Mouse (Mus musculus): Measurements from ENCODE around the gene Casp4. TPM values are rescaled to one million over a fixed set of nuclear protein-coding genes. Genes with fewer than 3 reads are reported as not detected.

Gene Casp4
- polyA plus RNA-seq (2016; fragmentation: Nextera tagmentation; extraction: Ambion mirVana), result 0.45 and 0.86 TPM in 2 replicates

DNA sequence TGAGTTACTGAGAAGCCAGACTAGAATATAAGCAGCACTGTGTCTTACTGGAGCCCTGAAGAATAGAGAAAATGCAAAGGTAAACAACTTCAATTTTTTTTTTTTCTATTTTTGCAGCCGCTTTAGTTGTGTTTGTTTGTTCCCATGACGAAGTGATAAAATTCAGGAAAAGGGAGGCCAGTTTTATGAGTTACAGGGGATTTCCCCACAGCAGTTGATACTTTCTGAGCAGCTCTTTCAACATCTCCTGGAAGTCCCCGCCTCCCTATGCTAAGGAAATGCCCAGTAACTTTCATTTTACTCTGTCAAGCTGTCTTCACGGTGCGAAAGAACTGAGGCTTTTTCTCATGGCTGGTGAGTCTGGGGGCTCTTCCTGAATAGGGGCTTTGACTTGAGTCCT is at the start of gene Casp4:
Gene Casp4 (plus strand): TSS at position 268 of the 400 bp plus-strand sequence.
- no peak for ATAC-seq (ENCODE audit: insufficient number of reproducible peaks, low FRiP score)
- no peak within 1 kb of the TSS for H3K9ac ChIP-seq
- H3K27me3 ChIP-seq (replicated peaks), result no peaks in the 10 kb centered on the region
- no peaks in the 10 kb centered on the region for H3K36me3 ChIP-seq
- H3K4me1 ChIP-seq (replicated peaks), result no peaks in the 10 kb centered on the region
- 0 out of 2 replicates have a peak, but pooled peaks cover 3% of the 10 kb centered on the region for H3K9me3 ChIP-seq (replicated peaks)
- H3K4me2 ChIP-seq, result peak within 1 kb of the TSS; percentile 42; the same call in 1 of the 2 replicates
- WGBS, result 43% methylated on average over 5 of the region's 5 CpGs
- no peak within 1 kb of the TSS for H3K27ac ChIP-seq (ENCODE audit: poor library complexity, severe bottlenecking)
- peak within 1 kb of the TSS; percentile 16; the same call in 1 of the 2 replicates for H3K4me3 ChIP-seq

DNA sequence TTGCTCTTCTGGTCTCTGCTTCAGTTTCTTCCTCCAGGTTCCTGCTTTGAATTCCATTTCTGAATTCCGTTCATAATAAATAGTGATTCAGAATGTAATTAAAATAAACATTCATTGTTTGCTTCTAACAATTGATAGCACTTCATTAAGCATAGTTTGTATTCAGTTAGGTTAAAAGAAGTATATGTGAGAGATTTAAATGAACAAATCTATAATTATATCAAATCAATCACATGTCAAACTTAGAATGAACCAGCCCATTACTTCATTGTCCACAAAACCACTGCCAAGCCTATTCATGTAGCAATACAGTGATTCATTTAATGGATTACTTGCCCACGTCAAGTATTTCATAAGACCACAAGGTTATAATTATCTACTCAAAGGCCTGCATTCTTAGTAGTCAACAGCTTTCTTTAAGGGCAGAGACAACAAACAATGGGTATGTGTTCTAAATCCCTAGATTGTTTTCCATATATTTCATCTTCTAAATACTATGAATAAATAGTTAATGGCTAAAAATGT is 44.6 kb upstream of the Casp4 start:
- Histone ChIP-seq H3K27me3 (replicated peaks) (no peaks in the 10 kb centered on the region), H3K9me3 (replicated peaks) (no peaks in the 10 kb centered on the region), H3K27ac (ENCODE audit: poor library complexity, severe bottlenecking) (no peak overlapping the region), H3K4me3 (no peak overlapping the region), H3K9ac (no peak overlapping the region), H3K4me2 (no peak overlapping the region), H3K36me3 (no peaks in the 10 kb centered on the region), H3K4me1 (replicated peaks) (no peaks in the 10 kb centered on the region)
- ATAC-seq (ENCODE audit: insufficient number of reproducible peaks, low FRiP score), result no peak
- WGBS, result 70% methylated on average over 2 of the region's 2 CpGs

DNA sequence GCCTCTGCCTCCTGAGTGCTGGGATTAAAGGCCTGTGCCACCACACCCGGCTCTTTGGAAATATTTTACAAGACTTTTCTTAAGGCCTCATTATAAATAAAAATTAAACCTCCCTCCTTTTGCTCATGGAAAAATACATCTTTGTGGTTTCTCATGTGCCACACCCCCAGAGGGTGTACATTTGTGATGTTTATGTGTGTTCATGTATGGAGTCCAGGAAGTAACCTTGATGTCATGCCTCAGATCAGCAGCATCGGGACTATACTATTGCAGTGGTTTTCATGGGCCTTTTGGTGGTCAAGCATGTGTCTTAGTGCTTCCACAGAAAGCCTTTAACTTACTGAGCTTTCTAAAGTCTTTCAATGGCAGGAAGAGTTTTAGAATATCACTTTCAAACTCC is 38.4 kb upstream of the Casp4 start:
- no peak for ATAC-seq (ENCODE audit: insufficient number of reproducible peaks, low FRiP score)
- H3K9me3 ChIP-seq (replicated peaks), result no peaks in the 10 kb centered on the region
- WGBS, result 64% methylated on average over 2 of the region's 2 CpGs
- no peak overlapping the region for H3K27ac ChIP-seq (ENCODE audit: poor library complexity, severe bottlenecking)
- H3K27me3 ChIP-seq (replicated peaks), result no peaks in the 10 kb centered on the region
- H3K36me3 ChIP-seq, result no peaks in the 10 kb centered on the region
- H3K4me1 ChIP-seq (replicated peaks), result no peaks in the 10 kb centered on the region
- H3K9ac ChIP-seq, result no peak overlapping the region
- H3K4me2 ChIP-seq, result no peak overlapping the region
- H3K4me3 ChIP-seq, result no peak overlapping the region

DNA sequence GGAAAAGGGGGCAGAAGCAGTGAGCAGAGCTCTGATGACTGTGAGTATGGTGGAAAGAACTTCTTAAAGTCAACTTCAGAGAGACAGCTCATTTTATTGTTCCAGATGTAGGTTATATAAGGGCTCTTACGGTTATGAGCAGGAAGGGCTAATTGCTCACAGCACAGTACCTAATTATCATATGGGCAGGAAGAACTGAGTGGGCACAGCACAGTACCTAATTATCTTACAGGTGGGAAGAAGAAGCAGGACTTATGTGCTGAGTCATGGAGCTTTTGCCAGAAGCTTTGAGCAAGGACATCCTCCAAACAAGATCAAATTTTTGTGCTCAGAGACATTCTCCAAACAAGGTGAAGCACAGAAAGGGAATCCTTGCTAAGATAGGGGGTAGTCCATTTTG is 37.7 kb upstream of the Casp4 start:
- no peaks in the 10 kb centered on the region for H3K36me3 ChIP-seq
- H3K4me3 ChIP-seq, result no peak overlapping the region
- H3K9ac ChIP-seq, result no peak overlapping the region
- ATAC-seq (ENCODE audit: insufficient number of reproducible peaks, low FRiP score), result peak; percentile 56; the same call in 1 of the 2 replicates
- WGBS, result 61% methylated on average over 1 of the region's 1 CpGs
- no peak overlapping the region for H3K4me2 ChIP-seq
- H3K9me3 ChIP-seq (replicated peaks), result no peaks in the 10 kb centered on the region
- no peak overlapping the region for H3K27ac ChIP-seq (ENCODE audit: poor library complexity, severe bottlenecking)
- no peaks in the 10 kb centered on the region for H3K27me3 ChIP-seq (replicated peaks)
- no peaks in the 10 kb centered on the region for H3K4me1 ChIP-seq (replicated peaks)

DNA sequence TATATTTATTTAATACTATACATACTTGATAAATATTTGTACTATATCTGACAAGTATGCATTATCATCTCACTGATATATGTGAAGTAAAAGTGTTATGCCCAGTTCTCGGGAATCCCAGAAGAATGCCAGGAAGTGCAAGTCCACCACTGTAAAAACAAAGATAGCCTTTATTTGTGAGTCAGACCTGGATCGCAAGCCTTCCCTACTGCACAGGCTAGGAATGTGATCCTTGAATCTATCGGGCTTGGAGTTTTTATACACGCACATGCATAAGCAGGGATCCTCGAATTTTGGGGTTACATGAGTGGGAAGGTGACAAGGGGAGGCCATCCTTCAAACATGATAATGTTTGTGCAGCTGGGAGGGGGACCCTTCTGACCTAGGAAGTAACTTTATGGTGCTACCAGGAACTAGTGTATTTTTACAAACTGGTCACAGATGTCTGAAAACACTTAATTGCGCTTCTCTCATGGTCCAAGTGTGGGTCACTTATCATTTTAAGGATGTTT is 37.2 kb upstream of the Casp4 start:
- Histone ChIP-seq H3K36me3 (no peaks in the 10 kb centered on the region), H3K27me3 (replicated peaks) (no peaks in the 10 kb centered on the region), H3K9me3 (replicated peaks) (no peaks in the 10 kb centered on the region), H3K9ac (no peak overlapping the region), H3K4me3 (no peak overlapping the region), H3K27ac (ENCODE audit: poor library complexity, severe bottlenecking) (no peak overlapping the region; the same call in 1 of the 2 replicates), H3K4me2 (no peak overlapping the region), H3K4me1 (replicated peaks) (no peaks in the 10 kb centered on the region)
- peak; percentile 83 for ATAC-seq (ENCODE audit: insufficient number of reproducible peaks, low FRiP score)
- WGBS, result 51% methylated on average over 6 of the region's 6 CpGs

DNA sequence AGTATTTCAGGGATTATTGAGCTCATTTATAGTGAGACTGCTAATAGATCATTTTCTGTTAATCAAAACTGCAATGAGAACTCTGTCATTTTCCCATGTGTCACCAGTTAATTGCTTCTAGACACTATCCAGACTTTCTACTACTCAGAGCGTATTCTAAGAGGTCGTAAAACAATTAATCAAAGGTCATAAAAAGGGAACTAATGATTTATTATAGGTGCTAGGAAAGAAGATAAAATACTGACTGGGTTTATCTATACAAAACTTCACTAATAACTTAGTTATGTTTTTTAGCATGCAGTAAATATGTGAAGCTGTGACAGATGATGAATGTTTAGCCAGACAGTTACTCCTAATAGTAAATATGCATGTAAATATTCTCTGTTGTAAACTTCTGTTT is 22.6 kb upstream of the Casp4 start:
- H3K4me3 ChIP-seq, result no peak overlapping the region
- ATAC-seq (ENCODE audit: insufficient number of reproducible peaks, low FRiP score), result no peak
- no peaks in the 10 kb centered on the region for H3K27me3 ChIP-seq (replicated peaks)
- no peak overlapping the region for H3K4me2 ChIP-seq
- no peak overlapping the region for H3K27ac ChIP-seq (ENCODE audit: poor library complexity, severe bottlenecking)
- 85% methylated on average over 2 of the region's 2 CpGs for WGBS
- no peaks in the 10 kb centered on the region for H3K4me1 ChIP-seq (replicated peaks)
- no peaks in the 10 kb centered on the region for H3K9me3 ChIP-seq (replicated peaks)
- no peaks in the 10 kb centered on the region for H3K36me3 ChIP-seq
- H3K9ac ChIP-seq, result no peak overlapping the region

DNA sequence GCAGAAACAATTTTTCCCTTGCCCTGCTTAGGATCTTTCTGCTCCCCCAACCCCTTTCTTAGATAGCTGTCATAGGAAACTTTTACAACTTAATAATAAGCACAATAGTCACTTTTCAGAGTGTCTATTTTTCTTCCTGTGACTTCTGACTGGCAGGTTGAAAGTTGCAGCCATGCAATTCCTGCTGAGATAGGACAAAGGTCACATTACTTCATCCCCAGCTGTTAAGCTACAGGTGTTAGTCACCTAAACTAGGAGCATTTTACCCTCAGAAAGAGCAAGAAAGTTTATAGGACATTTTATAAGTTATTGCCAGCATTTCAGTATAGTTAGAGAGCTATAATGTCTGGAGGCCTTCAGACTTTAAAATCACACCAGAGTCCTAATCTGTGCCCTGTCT is 22.0 kb upstream of the Casp4 start:
- Histone ChIP-seq H3K9me3 (replicated peaks) (no peaks in the 10 kb centered on the region), H3K9ac (no peak overlapping the region), H3K36me3 (no peaks in the 10 kb centered on the region), H3K27me3 (replicated peaks) (no peaks in the 10 kb centered on the region), H3K4me1 (replicated peaks) (no peaks in the 10 kb centered on the region), H3K4me2 (no peak overlapping the region), H3K27ac (ENCODE audit: poor library complexity, severe bottlenecking) (no peak overlapping the region), H3K4me3 (no peak overlapping the region)
- ATAC-seq (ENCODE audit: insufficient number of reproducible peaks, low FRiP score), result no peak

DNA sequence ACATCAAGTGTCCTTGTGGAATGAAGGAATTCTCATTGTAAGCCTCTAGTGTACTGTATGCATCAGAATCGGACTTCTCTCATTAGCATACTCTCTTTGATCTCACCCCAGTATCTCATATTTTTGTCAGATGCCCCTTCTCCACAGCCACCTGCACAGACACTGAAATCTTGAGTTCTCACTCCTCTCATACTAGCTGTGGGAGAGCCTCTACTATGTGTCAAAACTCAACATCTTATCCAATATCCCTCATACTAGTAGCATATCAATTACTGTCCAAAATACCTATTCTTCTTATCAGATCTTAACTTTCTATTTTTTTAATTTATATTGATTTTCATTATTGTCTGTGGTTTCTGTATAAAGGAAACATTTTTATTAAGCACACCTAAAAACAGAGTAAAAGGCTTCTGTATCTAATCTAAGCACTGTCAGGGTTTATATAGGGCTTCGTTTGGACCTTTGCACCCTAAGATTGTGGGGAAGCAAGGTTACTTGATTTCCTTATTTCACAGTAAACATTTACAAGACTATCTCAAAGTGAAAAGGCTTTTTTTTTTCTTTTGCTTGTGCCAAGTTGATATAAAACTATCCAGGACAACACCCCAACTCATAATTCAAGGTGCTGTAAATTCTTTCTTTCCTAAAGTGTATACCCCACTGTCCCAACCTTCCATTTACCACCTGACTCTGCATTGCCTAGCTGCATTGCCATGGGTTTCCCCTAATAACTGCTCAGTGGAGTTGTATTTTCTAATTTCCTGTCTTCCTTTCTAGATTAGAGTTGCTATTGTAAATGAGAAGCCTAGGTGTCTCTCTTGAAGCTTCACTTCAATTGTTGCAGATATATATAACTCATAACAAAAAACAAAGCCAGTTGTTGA is 12.0 kb upstream of the Casp4 start:
- Histone ChIP-seq H3K36me3 (no peaks in the 10 kb centered on the region), H3K27ac (ENCODE audit: poor library complexity, severe bottlenecking) (no peak overlapping the region), H3K4me1 (replicated peaks) (no peaks in the 10 kb centered on the region), H3K9me3 (replicated peaks) (no peaks in the 10 kb centered on the region), H3K4me2 (no peak overlapping the region), H3K27me3 (replicated peaks) (no peaks in the 10 kb centered on the region), H3K9ac (no peak overlapping the region), H3K4me3 (no peak overlapping the region)
- WGBS, result 71% methylated on average over 2 of the region's 2 CpGs
- no peak for ATAC-seq (ENCODE audit: insufficient number of reproducible peaks, low FRiP score)

DNA sequence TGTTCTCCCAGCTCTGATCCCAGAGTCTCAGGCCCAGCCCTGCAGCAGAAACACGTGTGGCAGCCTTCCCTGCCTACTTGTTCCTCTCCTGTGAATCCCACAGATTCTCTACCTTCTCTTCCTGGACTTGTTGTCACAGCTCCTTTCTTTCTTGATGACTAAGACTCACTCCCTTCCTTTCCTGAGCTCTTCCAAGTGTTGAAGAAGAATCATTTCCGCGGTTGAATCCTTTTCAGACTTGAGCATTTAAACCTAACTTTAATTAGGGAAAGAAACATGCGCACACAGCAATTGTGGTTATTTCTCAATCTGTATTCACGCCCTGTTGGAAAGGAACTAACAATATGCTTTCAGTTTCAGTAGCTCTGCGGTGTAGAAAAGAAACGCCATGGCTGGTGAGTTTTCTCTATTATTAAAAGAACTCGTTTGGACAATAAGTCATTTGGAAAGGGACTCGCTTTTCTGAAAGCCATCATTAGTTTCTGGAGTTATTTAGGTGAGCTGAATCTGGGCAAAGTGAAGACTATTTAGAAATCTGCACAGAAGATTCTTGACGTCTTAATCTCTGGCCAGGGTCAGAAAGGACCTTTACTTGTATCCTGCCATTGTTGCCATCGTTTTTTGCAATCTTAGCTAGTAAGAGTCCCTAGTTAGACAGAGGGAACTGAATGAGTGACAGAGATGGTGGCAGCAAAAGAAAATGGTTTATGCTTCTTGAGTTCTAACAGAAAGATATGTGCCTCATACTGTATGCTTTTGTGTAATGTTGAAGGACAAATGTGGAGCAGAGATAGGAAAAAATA is 10.1 kb upstream of the Casp4 start, which contains the start of gene Casp1:
Gene Casp1 (plus strand): TSS at position 189 of the 803 bp plus-strand sequence.
- Histone ChIP-seq H3K27me3 (replicated peaks) (no peaks in the 10 kb centered on the region), H3K9me3 (replicated peaks) (no peaks in the 10 kb centered on the region), H3K4me2 (no peak within 1 kb of the TSS), H3K36me3 (no peaks in the 10 kb centered on the region), H3K4me1 (replicated peaks) (no peaks in the 10 kb centered on the region), H3K9ac (no peak within 1 kb of the TSS), H3K4me3 (no peak within 1 kb of the TSS), H3K27ac (ENCODE audit: poor library complexity, severe bottlenecking) (no peak within 1 kb of the TSS)
- ATAC-seq (ENCODE audit: insufficient number of reproducible peaks, low FRiP score), result no peak
- 74% methylated on average over 11 of the region's 11 CpGs for WGBS

DNA sequence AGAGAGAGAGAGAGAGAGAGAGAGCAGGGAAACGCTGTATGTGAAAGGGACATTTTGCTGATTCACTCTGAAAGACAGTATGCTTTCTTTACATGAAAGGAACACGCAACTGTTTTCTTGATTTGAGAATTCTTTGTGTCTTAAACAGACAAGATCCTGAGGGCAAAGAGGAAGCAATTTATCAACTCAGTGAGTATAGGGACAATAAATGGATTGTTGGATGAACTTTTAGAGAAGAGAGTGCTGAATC is 9.6 kb upstream of the Casp4 start:
- ATAC-seq (ENCODE audit: insufficient number of reproducible peaks, low FRiP score), result no peak
- Histone ChIP-seq H3K27me3 (replicated peaks) (no peaks in the 10 kb centered on the region), H3K4me1 (replicated peaks) (no peaks in the 10 kb centered on the region), H3K36me3 (no peaks in the 10 kb centered on the region), H3K4me3 (no peak overlapping the region), H3K9ac (no peak overlapping the region), H3K27ac (ENCODE audit: poor library complexity, severe bottlenecking) (no peak overlapping the region), H3K4me2 (no peak overlapping the region), H3K9me3 (replicated peaks) (no peaks in the 10 kb centered on the region)
- 72% methylated on average over 2 of the region's 2 CpGs for WGBS

DNA sequence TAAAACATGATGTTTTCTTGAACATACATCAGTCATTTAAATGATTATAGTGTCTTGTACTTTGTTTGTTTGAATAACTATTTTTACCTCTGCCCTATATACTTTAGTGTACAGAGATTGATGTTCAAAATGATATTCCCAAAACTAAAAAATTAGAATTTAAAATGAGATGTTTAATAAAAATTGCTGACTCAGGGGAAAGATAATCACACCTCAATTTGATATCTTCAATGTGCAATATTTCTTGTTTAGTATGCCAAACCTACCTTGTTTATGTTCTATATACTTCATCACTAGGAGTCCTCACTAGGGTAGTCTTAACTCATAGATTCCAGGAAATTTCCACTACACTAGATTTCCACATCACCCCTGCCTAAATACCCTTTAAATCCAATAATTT is 1.5 kb downstream of the Casp4 start:
- ATAC-seq (ENCODE audit: insufficient number of reproducible peaks, low FRiP score), result no peak
- Histone ChIP-seq H3K9me3 (replicated peaks) (0 out of 2 replicates have a peak, but pooled peaks cover 3% of the 10 kb centered on the region), H3K27me3 (replicated peaks) (no peaks in the 10 kb centered on the region)

More for the DNA sequence above, 1.5 kb downstream of the Casp4 start:
- Histone ChIP-seq H3K27ac (ENCODE audit: poor library complexity, severe bottlenecking) (no peak overlapping the region), H3K4me2 (no peak overlapping the region), H3K9ac (no peak overlapping the region), H3K4me1 (replicated peaks) (no peaks in the 10 kb centered on the region), H3K4me3 (no peak overlapping the region), H3K36me3 (no peaks in the 10 kb centered on the region)
